Mouse (Mus musculus) liver, embryonic 14.5 days (tissue): ENCODE measurements at regions not wholly inside any gene's neighbourhood (a gene's known extent, or its start where the extent isn't known, plus 50 kb on each side); places are given as distances from the start of the nearest gene placed in this dataset.

Experiments used
- ATAC-seq: fragments of 200-750 bp; cut with Nextera tagmentation; 2 replicates; pipeline ENCODE4 v1.8.0; 2017; ENCODE audit warnings: moderate number of reproducible peaks, mild to moderate bottlenecking, moderate library complexity; ENCODE audit not compliant: insufficient read depth
- DNase-seq, 3 experiments: peaks; one replicate each; pipeline ENCODE4 v3.0.0-alpha.2; 2012 to 2013; ENCODE audit warnings: low read depth in 3 of 3, low spot score in 3 of 3
- H3K27ac ChIP-seq: fragments of 300-500 bp; sonication (generic); 2 replicates; pipeline ENCODE4 v1.5.1; 2014; ENCODE audit warnings: moderate library complexity, mild to moderate bottlenecking, control low read depth, inconsistent platforms
- H3K27me3 ChIP-seq: fragments of 300-500 bp; sonication (generic); 2 replicates; pipeline ENCODE4 v1.6.1; 2014; ENCODE audit warnings: mild to moderate bottlenecking, low read length, moderate library complexity; ENCODE audit not compliant: control insufficient read depth, insufficient read depth
- H3K36me3 ChIP-seq: fragments of 300-500 bp; sonication (generic); replicated peaks from 2 replicates; pipeline ENCODE4 v1.6.1; 2014; ENCODE audit warnings: low read depth; ENCODE audit not compliant: control insufficient read depth, insufficient read depth
- H3K4me1 ChIP-seq, 2 experiments: fragments of 200-500 bp in 1 of 2; fragments of 300-500 bp in 1 of 2; sonication (generic) in 1 of 2; replicated peaks; 2 replicates each; pipeline ENCODE4 v1.6.1; 2012 to 2014; ENCODE audit warnings: antibody characterized with exemption in 1 of 2, inconsistent platforms in 1 of 2, low read length in 1 of 2; ENCODE audit not compliant: control insufficient read depth in 2 of 2, insufficient read depth in 2 of 2
- H3K4me2 ChIP-seq: fragments of 300-500 bp; sonication (generic); 2 replicates; pipeline ENCODE4 v1.6.1; 2014; ENCODE audit warnings: low read depth, mild to moderate bottlenecking, control low read depth, moderate library complexity
- H3K4me3 ChIP-seq, 2 experiments: fragments of 200-500 bp in 1 of 2; fragments of 300-500 bp in 1 of 2; sonication (generic) in 1 of 2; 2 replicates each; pipeline ENCODE4 v1.5.1; 2012 to 2014; ENCODE audit warnings: low read depth in 2 of 2, low read length in 2 of 2, mild to moderate bottlenecking in 2 of 2, control low read depth in 1 of 2, inconsistent platforms in 1 of 2, moderate library complexity in 1 of 2; ENCODE audit not compliant: insufficient read depth in 1 of 2
- H3K9ac ChIP-seq: fragments of 300-500 bp; sonication (generic); replicated peaks from 2 replicates; pipeline ENCODE4 v1.6.1; 2014; ENCODE audit warnings: mild to moderate bottlenecking, control low read depth, moderate library complexity
- H3K9me3 ChIP-seq: fragments of 300-500 bp; sonication (generic); 2 replicates; pipeline ENCODE4 v1.6.1; 2016; ENCODE audit warnings: low read length, mixed read lengths; ENCODE audit not compliant: control insufficient read depth
- CTCF ChIP-seq: IDR thresholded peaks from 2 replicates; pipeline ENCODE4 v1.5.1; 2016; ENCODE audit warnings: antibody characterized with exemption, low read depth, control low read depth
- EP300 ChIP-seq: IDR thresholded peaks from 2 replicates; pipeline ENCODE4 v1.6.1; 2016; ENCODE audit warnings: antibody characterized with exemption, low read depth
- WGBS: fragments of 180-500 bp; shearing (Covaris S2); extraction: QIAGEN DNeasy Blood & Tissue Kit; methylation state at CpG from one replicate; pipeline ENCODE4 v1.1.7; 2014; ENCODE audit not compliant: insufficient replicate concordance; 5-methylcytosine and 5-hydroxymethylcytosine counted together

DNA sequence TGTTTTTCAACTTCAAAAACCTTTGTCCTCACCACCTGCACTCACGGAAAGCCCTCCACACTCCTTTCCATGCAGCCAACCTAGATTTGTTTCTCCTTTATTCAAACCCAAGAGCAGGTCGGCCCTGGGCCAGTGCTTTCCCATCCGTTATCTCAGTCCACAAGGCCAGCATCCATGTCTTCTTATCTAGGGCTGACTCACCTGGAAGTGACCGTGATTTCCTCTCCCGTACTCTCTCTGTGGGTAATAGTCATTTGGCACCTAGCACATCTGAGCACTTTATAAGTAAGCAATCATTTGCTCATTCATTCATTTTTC lies 106.2 kb downstream of the Rassf10 start:
- Histone ChIP-seq H3K4me3 (no peak overlapping the region), H3K9me3 (no peaks in the 10 kb centered on the region), H3K9ac (no peak overlapping the region), H3K36me3 (no peaks in the 10 kb centered on the region), H3K4me1 (peaks cover 0 to 8% of the 10 kb centered on the region in 2 experiments; a peak in 2 of 4 replicates), H3K27me3 (no peaks in the 10 kb centered on the region), H3K27ac (no peak overlapping the region), H3K4me2 (no peak overlapping the region)
- TF ChIP-seq CTCF, result no peak
- TF ChIP-seq EP300, result no peak
- DNase-seq, result no peak
- WGBS, result 32% methylated on average over 5 of the region's 5 CpGs
- ATAC-seq, result no peak

DNA sequence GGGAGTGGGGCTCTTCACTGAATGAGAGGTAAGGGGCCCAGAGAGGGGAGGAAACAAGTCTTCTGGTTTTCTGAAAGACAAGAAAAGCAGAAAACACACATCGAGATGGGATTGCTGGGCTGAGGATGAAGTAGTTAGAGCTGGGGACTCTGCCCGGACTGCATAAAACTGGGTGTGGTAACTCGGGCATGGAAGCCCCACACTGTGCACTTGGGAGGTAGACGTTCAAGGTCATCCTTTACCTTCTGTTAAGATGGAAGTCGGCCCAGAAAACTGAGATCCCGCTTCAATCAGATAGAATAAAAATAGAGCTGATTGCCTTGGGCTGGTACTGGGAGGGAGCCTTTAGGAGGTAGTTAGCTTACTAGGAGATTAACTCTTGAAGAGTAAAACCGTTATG lies 107.2 kb downstream of the Rassf10 start:
- Histone ChIP-seq H3K27ac (no peak overlapping the region), H3K4me3 (no peak overlapping the region), H3K9me3 (no peaks in the 10 kb centered on the region), H3K9ac (no peak overlapping the region), H3K27me3 (no peaks in the 10 kb centered on the region), H3K4me1 (peaks cover 0 to 8% of the 10 kb centered on the region in 2 experiments; a peak in 2 of 4 replicates), H3K36me3 (no peaks in the 10 kb centered on the region), H3K4me2 (no peak overlapping the region)
- WGBS, result 44% methylated on average over 7 of the region's 7 CpGs
- DNase-seq, result no peak
- ATAC-seq, result no peak
- TF ChIP-seq CTCF, result no peak
- no peak for TF ChIP-seq EP300

DNA sequence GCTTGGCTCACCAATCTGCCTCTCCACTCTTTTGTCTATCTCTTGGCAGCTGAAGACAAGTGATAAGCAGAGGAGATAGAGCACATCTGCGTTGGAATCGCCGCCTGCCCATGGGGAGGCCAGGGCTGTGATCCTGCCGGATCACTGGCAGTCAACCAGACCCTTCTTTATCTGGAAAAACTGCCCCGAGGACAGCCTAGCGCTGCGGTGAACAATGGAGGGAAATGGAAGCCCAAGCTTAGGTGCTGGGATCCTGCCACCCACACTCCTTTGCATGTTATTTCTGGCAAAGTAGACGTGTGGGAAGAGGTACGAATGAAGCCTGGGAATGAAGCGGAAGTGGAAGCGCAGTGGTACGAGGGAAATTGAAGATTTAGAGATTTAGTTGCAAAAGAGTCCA lies 112.8 kb downstream of the Rassf10 start:
- H3K4me2 ChIP-seq, result no peak overlapping the region
- H3K27me3 ChIP-seq, result no peaks in the 10 kb centered on the region
- ATAC-seq (no peak), DNase-seq (no peak)
- 25% methylated on average over 12 of the region's 12 CpGs for WGBS
- H3K4me3 ChIP-seq, result no peak overlapping the region
- H3K4me1 ChIP-seq, result no peaks in the 10 kb centered on the region
- H3K9ac ChIP-seq, result no peak overlapping the region
- no peak for TF ChIP-seq EP300
- no peak for TF ChIP-seq CTCF
- H3K9me3 ChIP-seq, result no peaks in the 10 kb centered on the region
- H3K27ac ChIP-seq, result no peak overlapping the region
- no peaks in the 10 kb centered on the region for H3K36me3 ChIP-seq

GRCm38 (mm10) chr7:113068296-113068695 lies 114.5 kb downstream of the Rassf10 start:
- no peak overlapping the region for H3K9ac ChIP-seq
- H3K9me3 ChIP-seq, result no peaks in the 10 kb centered on the region
- TF ChIP-seq EP300 (no peak), CTCF (no peak)
- H3K36me3 ChIP-seq, result no peaks in the 10 kb centered on the region
- no peak overlapping the region for H3K27ac ChIP-seq
- ATAC-seq (no peak), DNase-seq (no peak)
- H3K4me2 ChIP-seq, result no peak overlapping the region
- no peak overlapping the region for H3K4me3 ChIP-seq
- no peaks in the 10 kb centered on the region for H3K4me1 ChIP-seq
- H3K27me3 ChIP-seq, result no peaks in the 10 kb centered on the region
- 68% methylated on average over 6 of the region's 6 CpGs for WGBS

- DNase-seq (no peak), ATAC-seq (no peak)
- no peaks in the 10 kb centered on the region for H3K4me1 ChIP-seq
- H3K36me3 ChIP-seq, result no peaks in the 10 kb centered on the region
- TF ChIP-seq CTCF (no peak), EP300 (no peak)
- no peak overlapping the region for H3K4me3 ChIP-seq
- H3K27me3 ChIP-seq, result no peaks in the 10 kb centered on the region
- H3K9ac ChIP-seq, result no peak overlapping the region
- no peak overlapping the region for H3K27ac ChIP-seq
- H3K9me3 ChIP-seq, result no peaks in the 10 kb centered on the region
- no peak overlapping the region for H3K4me2 ChIP-seq
- WGBS, result 51% methylated on average over 4 of the region's 4 CpGs
Observed at GRCm38 (mm10) chr7:113069336-113069924, 115.7 kb downstream of the Rassf10 start.
